Mouse (Mus musculus) forebrain, embryonic 14.5 days (tissue): ENCODE results near the gene Dpf3. TPM values are rescaled to one million over a fixed set of nuclear protein-coding genes. Genes with fewer than 3 reads are reported as not detected.
A peak's percentile ranks its signal among the peaks of the same experiment; 100 is the strongest.

ENCODE experiments used
- ATAC-seq: fragments of 200-750 bp; cut with Nextera tagmentation; 2 replicates; pipeline ENCODE4 v1.8.0; 2017; ENCODE audit warnings: mild to moderate bottlenecking, moderate library complexity
- DNase-seq: peaks from one replicate; pipeline ENCODE4 v3.0.0-alpha.2; 2015; ENCODE audit warnings: low spot score
- H3K27ac ChIP-seq: fragments of 300-500 bp; sonication (generic); 2 replicates; pipeline ENCODE4 v1.5.1; 2014; ENCODE audit warnings: low read depth, mild to moderate bottlenecking, control low read depth, low read length, moderate library complexity
- H3K27me3 ChIP-seq: fragments of 300-500 bp; sonication (generic); replicated peaks from 2 replicates; pipeline ENCODE4 v1.6.1; 2014; ENCODE audit warnings: low read length, control low read depth, mixed read lengths; ENCODE audit not compliant: control insufficient read depth, insufficient read depth
- H3K36me3 ChIP-seq: fragments of 300-500 bp; sonication (generic); 2 replicates; pipeline ENCODE4 v1.6.1; 2014; ENCODE audit warnings: low read length, control low read depth; ENCODE audit not compliant: control insufficient read depth, insufficient read depth
- H3K4me1 ChIP-seq: fragments of 300-500 bp; sonication (generic); 2 replicates; pipeline ENCODE4 v1.6.1; 2014; ENCODE audit warnings: antibody characterized with exemption, low read length, control low read depth; ENCODE audit not compliant: control insufficient read depth, insufficient read depth
- H3K4me2 ChIP-seq: fragments of 300-500 bp; sonication (generic); 2 replicates; pipeline ENCODE4 v1.6.1; 2014; ENCODE audit warnings: mild to moderate bottlenecking, control low read depth, low read length
- H3K4me3 ChIP-seq: fragments of 300-500 bp; sonication (generic); 2 replicates; pipeline ENCODE4 v1.5.1; 2014; ENCODE audit warnings: low read depth, low read length, control low read depth
- H3K9ac ChIP-seq: fragments of 300-500 bp; sonication (generic); 2 replicates; pipeline ENCODE4 v1.6.1; 2014; ENCODE audit warnings: mild to moderate bottlenecking, low read length, control low read depth, moderate library complexity
- H3K9me3 ChIP-seq: fragments of 300-500 bp; sonication (generic); replicated peaks from 2 replicates; pipeline ENCODE4 v1.6.1; 2016; ENCODE audit warnings: low read length, control low read depth, mixed read lengths; ENCODE audit not compliant: control insufficient read depth
- WGBS: fragments of 180-500 bp; shearing (Covaris S2); extraction: QIAGEN DNeasy Blood & Tissue Kit; methylation state at CpG from one replicate; pipeline ENCODE4 v1.1.7; 2014; 5-methylcytosine and 5-hydroxymethylcytosine counted together
- polyA plus RNA-seq: library from polyadenylated mRNA; unstranded; fragments of >200 nt; fragmentation: Nextera tagmentation; extraction: Ambion mirVana; gene quantifications from 2 replicates; pipeline ENCODE4 v1.2.1, GENCODE M21; 2014

The Dpf3 gene
- polyA plus RNA-seq, 1 experiment from 2014 or later = 7.8 TPM

- Histone ChIP-seq H3K4me2 (peak overlapping the region; percentile 18; the same call in 1 of the 2 replicates), H3K27me3 (no peaks in the 10 kb centered on the region), H3K27ac (peak overlapping the region; percentile 85), H3K9ac (peak overlapping the region; percentile 22), H3K36me3 (no peaks in the 10 kb centered on the region), H3K9me3 (no peaks in the 10 kb centered on the region), H3K4me1 (peaks cover 14% of the 10 kb centered on the region), H3K4me3 (no peak overlapping the region)
- 22% methylated on average over 18 of the region's 18 CpGs for WGBS
- ATAC-seq (peak; percentile 72), DNase-seq (peak; percentile 80)
Measured at GRCm38 (mm10) chr12:83302320-83303153, 185.0 kb downstream of the Dpf3 start.

DNA sequence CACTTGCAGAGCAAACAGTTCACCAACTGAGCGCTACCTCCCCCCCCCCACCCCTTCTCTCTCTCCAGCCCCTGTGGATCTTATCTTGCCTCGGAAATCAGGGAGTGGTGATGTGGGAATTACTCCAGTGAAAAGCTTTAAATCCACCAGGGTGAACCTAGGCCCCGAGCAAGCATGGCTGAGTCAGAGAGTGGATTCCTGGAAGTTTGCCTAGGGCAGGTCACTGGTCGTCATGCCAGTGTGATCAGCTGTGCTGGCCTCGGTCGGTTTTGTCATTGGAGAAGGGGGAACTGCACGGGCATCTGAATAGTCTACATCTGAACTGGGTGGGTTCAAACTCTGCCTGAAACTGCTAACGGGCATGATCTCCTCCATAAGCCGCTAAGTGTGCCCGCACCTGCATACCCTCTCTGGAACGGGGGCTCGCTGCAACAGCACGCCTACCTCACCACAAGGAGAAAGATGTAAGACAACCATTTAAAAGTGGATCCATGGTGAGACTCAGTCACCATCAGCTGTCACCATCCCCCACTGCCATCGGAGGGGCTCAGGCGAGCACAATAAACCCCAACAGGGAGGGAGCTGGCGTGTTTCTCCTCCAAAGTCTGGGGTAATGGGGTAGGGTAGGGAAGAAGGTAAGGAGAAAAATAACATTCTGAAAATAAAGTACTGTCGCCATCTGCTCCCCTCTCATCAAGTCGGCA lies 185.7 kb downstream of the Dpf3 start:
- H3K27ac ChIP-seq = peak overlapping the region; percentile 85
- no peaks in the 10 kb centered on the region for H3K27me3 ChIP-seq
- DNase-seq (no peak), ATAC-seq (0 out of 2 replicates have a peak, but pooled peaks have one; percentile 6)
- no peak overlapping the region for H3K4me3 ChIP-seq
- peaks cover 14% of the 10 kb centered on the region for H3K4me1 ChIP-seq
- no peaks in the 10 kb centered on the region for H3K36me3 ChIP-seq
- H3K4me2 ChIP-seq = peak overlapping the region; percentile 18; the same call in 1 of the 2 replicates
- no peaks in the 10 kb centered on the region for H3K9me3 ChIP-seq
- H3K9ac ChIP-seq = peak overlapping the region; percentile 22; the same call in 1 of the 2 replicates
- WGBS = 62% methylated on average over 18 of the region's 18 CpGs

- H3K36me3 ChIP-seq = no peaks in the 10 kb centered on the region
- 59% methylated on average over 5 of the region's 5 CpGs for WGBS
Measured at GRCm38 (mm10) chr12:83298358-83298757, 189.2 kb downstream of the Dpf3 start.

GRCm38 (mm10) chr12:83295031-83295430 lies 192.5 kb downstream of the Dpf3 start:
- 58% methylated on average over 8 of the region's 8 CpGs for WGBS

More at GRCm38 (mm10) chr12:83298358-83298757, 189.2 kb downstream of the Dpf3 start:
- H3K9me3 ChIP-seq = no peaks in the 10 kb centered on the region
- no peak for ATAC-seq
- H3K4me2 ChIP-seq = no peak overlapping the region
- no peak overlapping the region for H3K4me3 ChIP-seq
- no peak for DNase-seq
- no peak overlapping the region for H3K27ac ChIP-seq
- H3K9ac ChIP-seq = no peak overlapping the region
- H3K27me3 ChIP-seq = no peaks in the 10 kb centered on the region
- H3K4me1 ChIP-seq = peaks cover 14% of the 10 kb centered on the region

GRCm38 (mm10) chr12:83291915-83292314 lies 195.6 kb downstream of the Dpf3 start:
- 78% methylated on average over 5 of the region's 5 CpGs for WGBS
- no peak overlapping the region for H3K4me2 ChIP-seq
- H3K36me3 ChIP-seq = no peaks in the 10 kb centered on the region
- H3K4me3 ChIP-seq = no peak overlapping the region
- ATAC-seq = no peak
- H3K27me3 ChIP-seq = no peaks in the 10 kb centered on the region
- peaks cover 6% of the 10 kb centered on the region for H3K4me1 ChIP-seq
- H3K9me3 ChIP-seq = no peaks in the 10 kb centered on the region
- no peak overlapping the region for H3K9ac ChIP-seq
- no peak overlapping the region for H3K27ac ChIP-seq
- peak; percentile 49 for DNase-seq

More at GRCm38 (mm10) chr12:83295031-83295430, 192.5 kb downstream of the Dpf3 start:
- Histone ChIP-seq H3K36me3 (no peaks in the 10 kb centered on the region), H3K4me2 (no peak overlapping the region), H3K9ac (no peak overlapping the region), H3K4me1 (no peaks in the 10 kb centered on the region), H3K4me3 (no peak overlapping the region), H3K9me3 (no peaks in the 10 kb centered on the region), H3K27me3 (no peaks in the 10 kb centered on the region), H3K27ac (no peak overlapping the region)
- no peak for DNase-seq
- no peak for ATAC-seq

DNA sequence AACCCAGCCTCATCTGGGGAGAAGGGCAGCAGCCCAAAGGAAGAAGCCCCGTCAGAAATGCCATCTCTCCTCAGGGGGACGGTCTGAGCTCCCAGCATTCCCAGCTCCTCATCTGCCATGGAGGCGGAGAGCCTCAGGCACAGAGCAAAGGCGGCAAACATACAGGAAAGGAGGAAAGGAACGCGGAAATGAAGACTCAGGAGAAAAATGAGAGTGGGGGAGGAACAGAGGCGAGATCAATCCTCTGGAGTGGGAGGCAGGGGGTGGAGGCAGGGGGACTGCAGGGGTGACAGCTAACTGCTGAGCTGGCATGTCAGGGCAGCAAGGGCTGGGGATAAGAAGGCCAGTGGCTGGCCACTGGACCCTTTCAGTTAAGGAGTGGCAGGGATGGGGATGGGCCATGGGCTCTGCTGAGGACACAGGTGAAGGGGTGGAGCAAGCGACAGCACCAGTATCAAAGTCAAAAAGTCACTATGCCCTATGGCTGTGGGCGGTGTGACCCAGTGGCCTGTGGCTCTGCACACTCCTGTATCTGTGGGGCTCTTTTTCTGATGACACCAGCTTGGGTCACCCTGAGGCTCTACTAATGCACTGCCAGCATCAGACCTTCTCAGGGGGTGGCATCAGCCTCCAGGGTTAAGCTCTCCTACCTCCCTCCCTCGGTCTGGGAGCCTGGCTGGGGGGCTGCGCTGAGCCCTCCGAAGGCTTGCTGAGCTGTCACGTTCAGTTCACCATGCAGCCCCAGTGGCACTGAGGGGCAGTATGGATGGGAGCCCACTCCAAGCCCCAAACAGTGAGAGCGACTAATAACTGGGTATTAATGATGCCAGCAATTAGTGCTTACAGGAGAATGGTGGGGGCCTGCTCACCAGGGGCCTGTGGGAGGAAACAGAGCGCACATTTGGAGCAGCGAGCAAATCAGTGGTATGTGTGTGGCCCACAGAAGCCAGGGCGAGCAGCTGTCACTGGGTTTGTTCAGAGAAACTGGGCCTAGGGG lies 200.7 kb downstream of the Dpf3 start:
- no peak overlapping the region for H3K4me3 ChIP-seq
- H3K9me3 ChIP-seq = no peaks in the 10 kb centered on the region
- DNase-seq = peak; percentile 68
- ATAC-seq = peak; percentile 72
- H3K36me3 ChIP-seq = no peaks in the 10 kb centered on the region
- no peaks in the 10 kb centered on the region for H3K27me3 ChIP-seq
- no peak overlapping the region for H3K4me2 ChIP-seq
- peaks cover 8% of the 10 kb centered on the region for H3K4me1 ChIP-seq
- H3K27ac ChIP-seq = no peak overlapping the region
- no peak overlapping the region for H3K9ac ChIP-seq
- WGBS = 47% methylated on average over 17 of the region's 17 CpGs

DNA sequence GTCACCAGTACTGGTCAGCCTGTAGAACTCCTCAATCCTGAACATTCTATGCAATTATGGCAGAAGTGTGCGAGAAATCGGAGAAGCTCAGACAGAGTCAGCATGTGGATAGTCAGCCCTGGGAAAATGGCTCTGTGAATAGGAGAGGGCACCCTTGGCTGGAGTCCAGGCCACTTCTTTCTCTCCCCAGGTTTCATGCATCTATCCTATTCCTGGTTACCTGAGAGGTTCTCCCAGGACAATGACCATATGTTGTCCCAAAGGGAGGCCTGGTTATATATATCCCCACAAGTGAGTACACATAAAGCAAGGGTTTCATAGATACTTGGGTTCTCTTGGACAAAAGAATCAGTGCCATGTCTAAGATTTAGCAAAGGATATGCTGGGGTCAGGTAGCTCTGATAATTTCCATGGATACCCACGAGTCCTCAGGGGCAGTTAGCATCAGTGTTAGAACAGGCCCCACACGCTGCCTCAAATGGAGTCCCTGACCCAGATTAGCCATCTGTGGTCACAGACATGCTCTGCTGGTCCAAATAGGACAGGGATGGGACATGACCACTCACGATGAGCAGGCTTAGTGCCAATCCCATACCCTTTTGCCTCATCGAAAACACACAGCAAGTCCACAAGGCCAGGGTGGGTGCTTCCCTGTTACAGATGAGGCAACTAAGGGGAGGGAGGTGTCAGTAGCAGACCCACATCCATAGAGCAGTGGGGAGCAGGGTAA lies 203.8 kb downstream of the Dpf3 start:
- no peak for ATAC-seq
- no peaks in the 10 kb centered on the region for H3K27me3 ChIP-seq
- H3K9ac ChIP-seq = no peak overlapping the region
- 87% methylated on average over 6 of the region's 6 CpGs for WGBS
- no peak for DNase-seq
- no peaks in the 10 kb centered on the region for H3K9me3 ChIP-seq
- no peak overlapping the region for H3K27ac ChIP-seq
- H3K4me3 ChIP-seq = no peak overlapping the region
- H3K4me1 ChIP-seq = peaks cover 8% of the 10 kb centered on the region
- H3K4me2 ChIP-seq = no peak overlapping the region
- no peaks in the 10 kb centered on the region for H3K36me3 ChIP-seq
